Mouse (Mus musculus) MEL (cell line): ENCODE data around the gene Tmem98. TPM values are rescaled to one million over a fixed set of nuclear protein-coding genes. Genes with fewer than 3 reads are reported as not detected.

Source experiments
- DNase-seq: peaks from one replicate; pipeline ENCODE4 v3.0.0; 2011; ENCODE audit warnings: low read depth, low spot score
- H3K27ac ChIP-seq: 2 replicates; pipeline ENCODE4 v1.5.1; 2012; ENCODE audit warnings: low read depth, mild to moderate bottlenecking, control low read depth, low read length, moderate library complexity; ENCODE audit not compliant: control insufficient read depth
- H3K27me3 ChIP-seq, 2 experiments: fragments of 150-350 bp in 1 of 2; sonication (generic) in 1 of 2; 2 replicates each; pipeline ENCODE4 v1.6.1; 2012; ENCODE audit warnings: low read length in 2 of 2, mild to moderate bottlenecking in 2 of 2, improper control_type of control experiment in 1 of 2, moderate library complexity in 1 of 2; ENCODE audit not compliant: insufficient read depth in 2 of 2, control insufficient read depth in 1 of 2
- H3K36me3 ChIP-seq, 2 experiments: 2 replicates each; pipeline ENCODE4 v1.6.1; 2012 to 2014; ENCODE audit warnings: low read length in 2 of 2, improper control_type of control experiment in 1 of 2, inconsistent platforms in 1 of 2, mild to moderate bottlenecking in 1 of 2; ENCODE audit not compliant: insufficient read depth in 2 of 2, control insufficient read depth in 1 of 2
- H3K4me1 ChIP-seq, 2 experiments: fragments of 150-350 bp in 1 of 2; sonication (generic) in 1 of 2; 2 replicates each; pipeline ENCODE4 v1.6.1; 2012; ENCODE audit warnings: low read length in 2 of 2, improper control_type of control experiment in 1 of 2, mild to moderate bottlenecking in 1 of 2; ENCODE audit not compliant: insufficient read depth in 2 of 2, control insufficient read depth in 1 of 2
- H3K4me3 ChIP-seq, 2 experiments: fragments of 150-350 bp in 1 of 2; sonication (generic) in 1 of 2; 2 replicates each; pipeline ENCODE4 v1.5.1; 2012; ENCODE audit warnings: low read depth in 2 of 2, low read length in 2 of 2, mild to moderate bottlenecking in 2 of 2, moderate library complexity in 2 of 2, control low read depth in 1 of 2, improper control_type of control experiment in 1 of 2; ENCODE audit not compliant: control insufficient read depth in 1 of 2, insufficient read depth in 1 of 2
- H3K79me2 ChIP-seq: 2 replicates; pipeline ENCODE4 v1.6.1; 2012; ENCODE audit warnings: mild to moderate bottlenecking, low read length, moderate library complexity; ENCODE audit not compliant: control insufficient read depth, poor library complexity, insufficient read depth
- H3K9ac ChIP-seq: 2 replicates; pipeline ENCODE4 v1.6.1; 2012; ENCODE audit warnings: low read depth, mild to moderate bottlenecking, control low read depth, low read length, moderate library complexity; ENCODE audit not compliant: control insufficient read depth, poor library complexity, severe bottlenecking
- H3K9me3 ChIP-seq: fragments of 150-350 bp; sonication (generic); replicated peaks from 2 replicates; pipeline ENCODE4 v1.6.1; 2012; ENCODE audit warnings: mild to moderate bottlenecking, low read length, improper control_type of control experiment, moderate library complexity; ENCODE audit not compliant: insufficient read depth
- BHLHE40 ChIP-seq: IDR thresholded peaks from 2 replicates; pipeline ENCODE4 v1.6.1; 2012; ENCODE audit warnings: low read depth, mild to moderate bottlenecking, inconsistent platforms, low read length, improper control_type of control experiment, borderline replicate concordance
- CHD2 ChIP-seq: IDR thresholded peaks from 2 replicates; pipeline ENCODE4 v1.6.1; 2011; ENCODE audit warnings: low read length, improper control_type of control experiment
- KAT2A ChIP-seq: conservative IDR thresholded peaks from 2 replicates; pipeline ENCODE4 v1.6.1; 2012; ENCODE audit warnings: low read depth, low read length, improper control_type of control experiment, inconsistent platforms
- MAFK ChIP-seq: IDR thresholded peaks from 2 replicates; pipeline ENCODE4 v1.6.1; 2011; ENCODE audit warnings: low read depth, mild to moderate bottlenecking, low read length, improper control_type of control experiment, borderline replicate concordance
- MAZ ChIP-seq: IDR thresholded peaks from 2 replicates; pipeline ENCODE4 v1.6.1; 2012; ENCODE audit warnings: low read depth, mild to moderate bottlenecking, inconsistent platforms, low read length, improper control_type of control experiment
- MXI1 ChIP-seq: IDR thresholded peaks from 2 replicates; pipeline ENCODE4 v1.6.1; 2011; ENCODE audit warnings: mild to moderate bottlenecking, low read depth, low read length, improper control_type of control experiment
- NELFE ChIP-seq: IDR thresholded peaks from 2 replicates; pipeline ENCODE4 v1.6.1; 2011; ENCODE audit warnings: low read depth, low read length, improper control_type of control experiment
- POLR2A ChIP-seq, 2 experiments: IDR thresholded peaks; 2 replicates each; pipeline ENCODE4 v1.6.1; 2011 to 2012; ENCODE audit warnings: low read length in 2 of 2, mild to moderate bottlenecking in 2 of 2, control low read depth in 1 of 2, improper control_type of control experiment in 1 of 2, low read depth in 1 of 2, moderate library complexity in 1 of 2; ENCODE audit not compliant: control insufficient read depth in 1 of 2, insufficient read depth in 1 of 2, poor library complexity in 1 of 2
- TAL1 ChIP-seq: IDR thresholded peaks from 2 replicates; pipeline ENCODE4 v1.6.1; 2012; ENCODE audit warnings: mild to moderate bottlenecking, inconsistent platforms, low read length, moderate library complexity, mixed read lengths
- TCF12 ChIP-seq: IDR thresholded peaks from 2 replicates; pipeline ENCODE4 v1.6.1; 2014; ENCODE audit warnings: low read depth, mild to moderate bottlenecking, inconsistent platforms, low read length, improper control_type of control experiment, moderate library complexity
- UBTF ChIP-seq: IDR thresholded peaks from 2 replicates; pipeline ENCODE4 v1.6.1; 2012; ENCODE audit warnings: low read depth, mild to moderate bottlenecking, inconsistent platforms, low read length, improper control_type of control experiment, moderate library complexity, borderline replicate concordance; ENCODE audit not compliant: insufficient read depth
- USF1 ChIP-seq: IDR thresholded peaks from 2 replicates; pipeline ENCODE4 v1.6.1; 2014; ENCODE audit warnings: low read depth, mild to moderate bottlenecking, inconsistent platforms, low read length, improper control_type of control experiment, moderate library complexity
- polyA plus RNA-seq, 2 experiments: library from polyadenylated mRNA; stranded (reverse) in 1 of 2; unstranded in 1 of 2; fragments of >175 nt in 1 of 2; fragments of >200 nt in 1 of 2; gene quantifications; 2 replicates each; pipeline versions ENCODE4 v1.2.1 to v1.2.4; 2012; ENCODE audit warnings: low replicate concordance in 2 of 2, low read depth in 1 of 2; ENCODE audit not compliant: insufficient read length in 2 of 2, insufficient read depth in 1 of 2, missing spikeins in 1 of 2
- total RNA-seq: library from RNA; depleted of rRNA; stranded (reverse); fragments of 300-350 nt; gene quantifications from 2 replicates; pipeline ENCODE4 v1.2.3, GENCODE M21; 2012; rRNA removed

Gene Tmem98
- total and polyA plus RNA-seq, 3 experiments, result 21.5 to 33.5 TPM; not detected in 1

- Histone ChIP-seq H3K27ac (no peak overlapping the region), H3K4me3 (no peak overlapping the region), H3K9me3 (no peaks in the 10 kb centered on the region), H3K36me3 (peaks cover 0 to 8% of the 10 kb centered on the region in 2 experiments; a peak in 2 of 4 replicates), H3K9ac (no peak overlapping the region), H3K4me1 (peaks cover 0 to 14% of the 10 kb centered on the region in 2 experiments; a peak in 2 of 4 replicates), H3K27me3 (peaks cover 0 to 2% of the 10 kb centered on the region in 2 experiments; a peak in 3 of 4 replicates), H3K79me2 (no peaks in the 10 kb centered on the region)
- no peak for DNase-seq
- TF ChIP-seq CHD2, result no peak
- no peak for TF ChIP-seq NELFE
- no peak for TF ChIP-seq MAFK
- TF ChIP-seq USF1, result no peak
- TF ChIP-seq KAT2A, result no peak
- TF ChIP-seq TCF12, result no peak
- TF ChIP-seq MAZ, result no peak
- TF ChIP-seq TAL1, result no peak
- no peak for TF ChIP-seq POLR2A (IDR thresholded peaks at IDR 0.05; ENCODE audit: control insufficient read depth in 1 of 2, insufficient read depth in 1 of 2, low read depth in 1 of 2, low read length in 2 of 2, poor library complexity in 1 of 2)
- no peak for TF ChIP-seq MXI1
- TF ChIP-seq BHLHE40, result no peak
- no peak for TF ChIP-seq UBTF
Measured at GRCm38 (mm10) chr11:80868039-80868438, 58.1 kb downstream of the Tmem98 start.

Other genes with a start within 250 kb of the Tmem98 start
- gene Myo1d, start 30.1 kb upstream of the Tmem98 start, total RNA-seq, result 15.9 and 20.2 TPM in 2 replicates
- gene Myo1d, start 30.1 kb upstream of the Tmem98 start, polyA plus RNA-seq, result 10 to 100 TPM; 41.7 to 81.1 TPM
- gene Spaca3, start 48.2 kb downstream of the Tmem98 start, total RNA-seq, result not detected in 2 replicates
- gene Spaca3, start 48.2 kb downstream of the Tmem98 start, polyA plus RNA-seq, result not detected